Mouse (Mus musculus) left cerebral cortex, postnatal 36 days (tissue): Measurements from ENCODE around the gene Tnfsf9. TPM values are rescaled to one million over a fixed set of nuclear protein-coding genes. Genes with fewer than 3 reads are reported as not detected.

Experiments used
- DNase-seq, 2 experiments: peaks; one replicate each; pipeline ENCODE4 v3.0.0; 2021 to 2022; ENCODE audit warnings: low spot score in 2 of 2, mixed read lengths in 1 of 2
- intact Hi-C: fragments of 180-260 bp; cut with DNase I; formaldehyde crosslinking; loops from one replicate; pipeline ENCODE4 v1.15.1; 2025
- total RNA-seq, 2 experiments: library from RNA; stranded (reverse); gene quantifications; 2 replicates each; pipeline ENCODE4 v1.2.3; 2021

Gene Tnfsf9
- total RNA-seq, 2 experiments from 2014 or later, result 0.25 to 0.41 TPM

DNA sequence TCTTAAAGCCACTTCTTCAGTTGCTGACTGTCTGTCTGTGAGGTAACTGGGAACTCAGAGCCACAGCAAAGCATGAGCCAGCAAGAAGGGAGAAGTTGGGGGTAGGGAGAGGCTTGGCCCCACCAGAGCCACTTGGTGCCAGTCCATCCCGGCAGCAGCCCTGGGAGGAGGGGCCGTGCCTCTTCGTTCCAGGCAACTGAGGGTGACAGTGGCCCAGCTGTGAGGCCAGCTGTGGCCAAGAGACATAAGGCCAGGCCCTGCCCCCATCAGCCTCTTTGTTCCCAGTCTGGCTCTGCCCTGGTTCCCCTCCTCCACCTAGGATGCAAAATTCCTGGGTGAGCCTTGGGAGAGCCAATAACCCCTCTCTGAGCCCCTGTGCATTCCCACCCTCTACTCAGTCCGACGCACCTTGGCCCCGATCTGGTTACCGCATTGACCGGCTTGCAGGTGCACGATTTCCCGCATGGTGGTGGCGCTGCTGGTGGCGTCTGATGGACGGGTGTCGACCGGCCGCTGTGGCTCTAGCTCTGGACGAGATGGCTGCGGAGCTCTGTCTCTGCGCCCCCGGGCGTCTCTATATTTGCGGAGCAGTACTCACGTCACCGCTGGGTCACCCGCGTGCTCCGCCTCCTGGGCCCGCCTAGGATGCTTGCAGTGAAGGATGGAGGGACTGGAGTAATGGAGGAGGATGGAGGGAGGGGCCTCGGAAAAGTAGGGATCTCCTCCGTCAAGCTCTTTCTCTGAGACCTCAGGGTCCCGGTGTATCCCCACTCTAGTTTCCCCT, 17.9 kb upstream of the Tnfsf9 start, which contains the start of gene Tubb4a:
Tubb4a (minus strand) TSS at position 734 of the 784 bp plus-strand sequence.
- peak; percentile 86 to 87 for DNase-seq
- intact Hi-C loops, result no loop called here

GRCm38 (mm10) chr17:57094222-57094621, 10.9 kb upstream of the Tnfsf9 start:
- DNase-seq, result no peak
- intact Hi-C loops, result no loop called here

GRCm38 (mm10) chr17:57095855-57096622, 9.1 kb upstream of the Tnfsf9 start:
- intact Hi-C loops, result loop anchor here (1.0 to 5.0 kb wide), 2 partner anchors 70 to 236 kb away; no protein-coding TSS in a partner anchor
- peak in 1 of 2 experiments; percentile 18 for DNase-seq

- peak; percentile 70 to 78 for DNase-seq
- intact Hi-C loops, result loop anchor here (1.0 to 5.0 kb wide), 2 partner anchors 70 to 236 kb away; no protein-coding TSS in a partner anchor
These were observed 8.6 kb upstream of the Tnfsf9 start for GRCm38 (mm10) chr17:57096623-57096920.

- intact Hi-C loops, result loop anchor here (5.0 kb wide), 1 partner anchor 234 kb away; no protein-coding TSS in a partner anchor
- DNase-seq, result no peak
These were observed 6.8 kb upstream of the Tnfsf9 start for GRCm38 (mm10) chr17:57098321-57098720.

DNA sequence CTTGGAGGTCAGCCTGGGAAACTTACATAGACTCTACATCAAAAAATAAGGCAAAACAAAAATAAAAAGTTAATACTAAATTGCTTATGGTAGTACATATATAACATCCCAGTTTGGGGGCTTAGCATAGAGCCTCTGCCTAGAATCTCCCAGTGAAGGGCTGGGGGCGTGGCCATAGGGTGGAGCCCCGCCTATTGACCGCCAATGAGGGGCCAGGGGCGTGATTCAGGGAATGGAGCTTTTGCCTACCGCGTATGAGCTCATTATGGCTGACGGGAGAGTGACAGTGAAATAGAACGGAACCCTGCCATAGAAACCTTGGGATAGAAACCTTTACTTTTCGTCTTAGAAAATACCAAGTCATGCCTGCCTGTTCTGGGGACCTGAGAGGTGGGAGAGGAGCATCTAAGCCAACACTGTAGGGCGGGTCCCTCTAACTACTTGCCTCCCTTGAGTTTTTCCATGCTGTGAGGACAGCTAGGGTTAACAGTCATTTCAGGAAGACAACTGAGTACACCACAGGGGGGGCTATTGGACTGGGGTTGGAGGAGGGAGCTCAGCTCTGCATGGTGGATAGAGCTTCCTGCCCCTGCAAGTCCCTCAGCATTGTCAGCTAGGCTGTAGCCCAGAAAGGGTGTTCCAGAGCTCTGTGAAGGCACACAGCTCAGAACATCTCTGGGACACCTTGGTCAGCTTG, 5.3 kb upstream of the Tnfsf9 start:
- intact Hi-C loops, result loop anchor here (5.0 kb wide), 1 partner anchor 233 kb away; no protein-coding TSS in a partner anchor
- DNase-seq, result no peak

DNA sequence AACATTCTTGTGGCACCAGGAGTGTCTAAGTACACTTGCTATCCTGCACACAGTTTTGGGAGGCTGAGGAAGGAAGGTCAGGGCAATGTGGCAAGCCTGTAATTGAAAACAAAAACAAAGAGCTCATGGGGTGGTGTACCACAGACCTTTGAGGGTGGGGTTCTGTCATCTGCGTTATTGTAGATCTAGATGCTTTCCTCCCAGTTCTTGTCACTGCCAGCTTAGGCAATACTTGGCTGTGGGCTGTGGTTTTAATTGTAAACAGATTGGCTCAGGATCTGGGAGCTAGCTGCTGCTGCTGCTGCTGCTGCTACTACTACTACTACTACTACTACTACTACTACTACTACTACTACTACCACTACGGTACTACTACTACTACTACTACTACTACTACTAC, 2.8 kb upstream of the Tnfsf9 start:
- DNase-seq, result no peak
- intact Hi-C loops, result no loop called here

DNA sequence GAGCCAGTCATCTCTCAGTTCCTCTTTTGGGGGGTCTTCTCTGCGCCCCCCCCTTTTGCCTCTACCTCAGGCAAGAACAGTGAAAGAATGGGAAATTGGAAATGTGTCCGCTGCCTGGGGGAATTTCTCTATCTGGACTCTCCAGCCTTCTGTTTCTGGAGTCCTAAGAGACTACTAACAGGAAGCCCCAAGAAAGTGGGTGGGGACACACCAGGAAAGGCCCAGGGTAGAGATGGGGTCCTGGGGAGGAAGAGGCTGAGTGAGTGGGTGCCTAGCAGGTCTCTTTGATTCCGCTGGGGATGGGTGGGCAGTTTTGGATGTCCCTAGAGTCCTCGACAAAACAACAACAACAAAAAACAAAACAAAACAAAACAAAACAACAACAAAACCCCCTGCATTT, 629 bp upstream of the Tnfsf9 start:
- no peak for DNase-seq
- intact Hi-C loops, result no loop called here

GRCm38 (mm10) chr17:57106035-57106368, 877 bp downstream of the Tnfsf9 start:
- no peak for DNase-seq
- intact Hi-C loops, result no loop called here

DNA sequence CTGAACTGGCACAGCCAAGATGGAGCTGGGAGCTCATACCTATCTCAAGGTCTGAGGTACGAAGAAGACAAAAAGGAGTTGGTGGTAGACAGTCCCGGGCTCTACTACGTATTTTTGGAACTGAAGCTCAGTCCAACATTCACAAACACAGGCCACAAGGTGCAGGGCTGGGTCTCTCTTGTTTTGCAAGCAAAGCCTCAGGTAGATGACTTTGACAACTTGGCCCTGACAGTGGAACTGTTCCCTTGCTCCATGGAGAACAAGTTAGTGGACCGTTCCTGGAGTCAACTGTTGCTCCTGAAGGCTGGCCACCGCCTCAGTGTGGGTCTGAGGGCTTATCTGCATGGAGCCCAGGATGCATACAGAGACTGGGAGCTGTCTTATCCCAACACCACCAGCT, 1.9 kb downstream of the Tnfsf9 start:
- intact Hi-C loops, result no loop called here
- no peak for DNase-seq

GRCm38 (mm10) chr17:57108040-57108665, 3.0 kb downstream of the Tnfsf9 start:
- no peak for DNase-seq

GRCm38 (mm10) chr17:57108666-57109171, 3.6 kb downstream of the Tnfsf9 start:
- intact Hi-C loops, result no loop called here
- DNase-seq, result no peak

More at GRCm38 (mm10) chr17:57108040-57108665, 3.0 kb downstream of the Tnfsf9 start:
- intact Hi-C loops, result no loop called here

GRCm38 (mm10) chr17:57110005-57110404, 4.9 kb downstream of the Tnfsf9 start:
- DNase-seq, result no peak
- intact Hi-C loops, result no loop called here

GRCm38 (mm10) chr17:57112768-57113474, 7.8 kb downstream of the Tnfsf9 start:
- no peak for DNase-seq
- intact Hi-C loops, result no loop called here

DNA sequence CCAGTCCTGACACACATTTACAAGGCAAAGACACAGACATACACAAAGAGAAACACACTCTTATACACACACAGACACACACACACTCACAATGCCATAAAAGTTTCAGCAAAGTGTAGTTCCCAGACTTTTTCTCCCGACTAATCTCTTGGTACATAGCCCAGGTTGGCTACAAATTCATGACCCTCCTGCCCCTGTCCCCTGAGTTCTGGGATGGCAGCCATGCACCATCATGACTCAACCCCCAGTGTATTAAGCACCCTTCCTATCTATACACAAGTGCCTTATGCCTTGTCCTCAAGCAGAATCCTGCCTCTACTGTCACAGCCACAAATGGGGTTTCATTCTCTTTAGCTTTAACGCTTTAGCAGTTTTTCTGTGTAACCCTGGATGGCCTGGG, 11.7 kb downstream of the Tnfsf9 start:
- intact Hi-C loops, result no loop called here
- DNase-seq, result no peak

DNA sequence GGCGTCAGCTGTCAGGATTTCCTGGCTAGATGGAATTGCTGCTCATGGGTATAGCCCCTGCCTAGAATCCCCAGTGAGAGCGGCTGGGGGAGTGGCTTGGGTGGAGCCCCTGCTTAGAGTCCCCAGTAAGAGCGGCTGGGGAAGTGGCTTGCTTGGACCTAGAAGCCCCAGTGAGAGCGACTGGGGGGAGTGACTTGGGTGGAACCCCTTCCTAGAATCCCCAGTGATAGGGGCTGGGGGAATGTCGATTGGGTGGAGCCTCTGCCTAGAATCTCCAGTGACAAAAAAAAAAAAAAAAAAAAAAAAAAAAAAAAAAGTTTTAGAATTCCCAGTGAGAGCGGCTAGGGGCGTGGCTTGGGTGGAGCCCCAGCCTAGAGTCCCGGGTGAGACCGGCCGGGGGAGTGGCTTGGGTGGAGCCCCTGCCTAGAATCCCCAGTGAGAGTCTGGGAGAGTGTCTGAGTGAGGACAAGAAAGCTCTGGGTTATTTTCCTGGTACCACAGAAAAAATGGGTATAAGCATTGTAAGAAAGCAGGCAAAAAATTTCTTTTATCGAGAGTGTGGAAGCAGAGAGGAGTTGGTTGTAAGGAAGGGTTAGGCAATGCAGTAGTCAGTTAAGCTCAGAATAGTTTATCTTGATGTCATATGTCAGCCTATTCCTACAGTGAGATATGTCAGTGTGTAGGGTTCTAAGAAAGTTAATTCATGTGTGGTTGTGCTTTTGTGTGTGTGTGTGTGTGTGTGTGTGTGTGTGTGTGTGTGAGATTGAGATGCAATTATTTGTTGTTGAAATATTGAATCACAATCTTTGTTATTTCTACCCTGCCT, 13.6 kb downstream of the Tnfsf9 start:
- intact Hi-C loops, result no loop called here
- no peak for DNase-seq

DNA sequence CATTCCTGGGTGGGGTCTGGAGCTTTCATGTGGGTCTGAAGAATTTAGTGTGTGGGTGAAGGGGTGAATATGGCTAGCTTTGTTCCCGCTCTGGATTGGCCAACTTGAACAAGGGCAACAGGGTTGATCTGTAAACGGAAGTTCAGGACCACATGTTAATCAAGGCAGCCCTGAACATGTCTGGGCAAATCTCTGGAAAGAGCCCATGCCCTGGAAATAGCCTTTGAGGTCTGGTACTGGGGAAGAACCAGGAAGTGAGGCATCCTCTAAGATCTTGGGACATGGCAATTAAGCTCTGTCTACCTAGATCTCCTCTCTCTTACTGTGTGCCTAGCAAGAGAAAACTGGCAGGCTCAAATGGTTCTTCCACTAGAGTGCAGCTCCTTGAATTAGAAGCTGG, 16.7 kb downstream of the Tnfsf9 start:
- intact Hi-C loops, result no loop called here
- DNase-seq, result no peak
